ENCODE assay signal across 17 mouse cellular contexts in the genomic region with DNA sequence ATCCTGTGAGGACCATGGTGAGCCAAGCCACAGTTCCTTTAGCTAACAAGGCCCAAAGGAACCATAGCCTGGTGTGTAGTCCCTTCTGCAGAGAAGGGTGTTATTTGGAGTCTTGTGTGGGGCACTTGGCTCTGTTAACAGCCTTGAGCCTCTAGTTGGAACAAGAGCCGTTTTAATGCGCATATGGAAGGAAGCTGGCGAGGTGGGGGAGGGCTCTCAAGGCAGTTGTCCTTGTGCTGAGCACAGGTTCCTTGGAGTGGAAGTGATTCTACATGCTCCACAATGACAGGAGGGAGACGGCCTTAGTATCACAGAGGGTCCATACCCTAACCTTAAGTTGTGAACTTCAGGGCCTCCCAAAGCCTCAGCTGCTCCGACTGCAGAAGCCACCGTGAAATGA.
"Had no signal": no experiment of that assay in that cellular context is flagged by ENCODE, and none has a peak within 500 bp of the region (broad histone marks: within the 10 kb centered on the region; RNA-seq: fewer than 3 reads in every experiment).

No protein-coding gene starts in this region.

- H3K4me2 ChIP-seq: limb, embryonic 12.5 days; limb, embryonic 15.5 days; liver, embryonic 11.5 days; lung, embryonic 14.5 days; midbrain, embryonic 13.5 days; neural tube, embryonic 12.5 days; stomach, embryonic 15.5 days had no signal

- DNase-seq: kidney, adult 18-20 months; kidney, adult 9 months; kidney, postnatal 14 days; kidney, postnatal 4 days; left cerebral cortex, postnatal 4 days; liver, postnatal 0 days; lung, embryonic 14.5 days; thymus, postnatal 25 days had no signal

- H3K36me3 ChIP-seq: limb, embryonic 12.5 days; midbrain, embryonic 13.5 days; neural tube, embryonic 12.5 days; stomach, embryonic 15.5 days had no signal

- H3K4me3 ChIP-seq: limb, embryonic 12.5 days; limb, embryonic 15.5 days; midbrain, embryonic 13.5 days; neural tube, embryonic 12.5 days; stomach, embryonic 15.5 days had no signal

- H3K9ac ChIP-seq: limb, embryonic 12.5 days; limb, embryonic 15.5 days; liver, embryonic 14.5 days; liver, postnatal 0 days; lung, embryonic 14.5 days; midbrain, embryonic 13.5 days; neural tube, embryonic 12.5 days; stomach, embryonic 15.5 days had no signal

- H3K9me3 ChIP-seq: limb, embryonic 12.5 days; limb, embryonic 15.5 days; midbrain, embryonic 13.5 days; neural tube, embryonic 12.5 days; stomach, embryonic 15.5 days had no signal

- H3K27me3 ChIP-seq: limb, embryonic 12.5 days; limb, embryonic 15.5 days; neural tube, embryonic 12.5 days; stomach, embryonic 15.5 days had no signal

- H3K27ac ChIP-seq: limb, embryonic 12.5 days; limb, embryonic 15.5 days; liver, embryonic 14.5 days; macrophage; midbrain, embryonic 13.5 days; neural tube, embryonic 12.5 days; stomach, embryonic 15.5 days had no signal

- ATAC-seq: liver, postnatal 0 days; lung, postnatal 0 days; midbrain, embryonic 13.5 days had no signal
